Mouse (Mus musculus) MEL-GATA-1-ER (cell line): ENCODE results near the gene Lmntd2.
"Not testable (repeated sequence)": the region's sequence is repeated elsewhere in the genome, so short reads cannot be mapped to it uniquely, and the experiment has no call there.

Experiments
- DNase-seq: peaks from one replicate; pipeline ENCODE4 v3.0.0-alpha.2; 2012; ENCODE audit warnings: low read depth; ENCODE audit errors: extremely low read depth

Lmntd2 gene

GRCm38 (mm10) chr7:141213605-141214235 is at the start of gene Lmntd2:
Gene Lmntd2, minus strand, starts transcription at chr7:141214080.
- no peak for DNase-seq

DNA sequence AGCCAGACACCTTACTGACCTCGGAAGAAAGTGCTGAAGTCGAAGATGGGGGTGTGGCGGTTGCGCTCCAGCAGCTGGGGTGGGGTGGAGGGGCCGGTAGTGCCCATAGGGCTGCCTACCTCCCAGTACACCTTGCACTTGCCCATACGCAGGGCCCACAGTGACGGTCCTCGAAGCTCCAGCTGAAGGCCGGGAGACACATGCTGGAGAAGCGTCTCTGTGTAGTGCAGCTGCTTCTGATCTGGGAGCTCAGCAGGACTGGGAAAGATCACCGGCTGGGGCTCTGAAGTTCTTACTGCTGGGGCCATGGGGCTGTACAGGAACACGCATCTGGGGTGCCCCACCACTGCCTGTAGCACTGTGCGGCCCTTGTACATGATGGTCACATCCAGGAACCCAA is 49.8 kb upstream of the Lmntd2 start:
- no peak for DNase-seq

DNA sequence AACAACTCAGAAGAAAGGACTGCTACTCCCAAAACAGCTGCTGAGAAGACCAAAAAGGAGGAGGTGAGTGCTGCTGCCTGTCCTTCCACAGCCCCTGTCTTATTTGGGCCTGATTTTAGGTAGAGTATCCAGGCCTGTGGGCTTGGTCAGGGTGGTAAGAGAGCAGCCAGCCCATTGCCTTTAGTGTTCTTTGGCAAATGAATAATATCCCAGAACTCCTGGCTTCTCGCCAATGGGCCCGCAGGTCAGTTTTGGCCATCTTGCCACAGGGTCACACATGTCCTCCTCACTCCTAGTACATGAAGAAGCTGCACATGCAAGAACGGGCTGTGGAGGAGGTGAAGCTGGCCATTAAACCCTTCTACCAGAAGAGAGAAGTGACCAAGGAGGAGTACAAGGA is 47.6 kb upstream of the Lmntd2 start:
- no peak for DNase-seq

DNA sequence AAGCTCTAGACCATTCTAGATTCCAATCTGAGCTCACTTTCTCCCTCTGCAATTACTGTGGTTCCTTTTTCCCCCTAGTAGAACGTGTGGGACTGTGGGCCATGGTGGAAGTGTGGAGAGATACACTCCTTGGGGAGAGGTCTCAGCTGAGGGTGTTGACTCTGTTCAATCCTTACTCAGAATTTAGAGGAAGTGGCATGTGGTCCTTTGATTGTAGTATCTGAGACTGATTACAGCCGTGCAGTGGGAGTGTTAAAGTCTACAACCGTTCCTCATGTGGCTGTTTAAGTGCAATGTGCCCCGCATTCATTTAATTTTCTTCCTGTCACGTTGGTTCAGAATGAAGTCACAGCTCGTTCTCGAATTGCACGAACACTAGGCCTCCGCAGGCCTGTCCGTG is 42.3 kb upstream of the Lmntd2 start:
- peak; percentile 39 for DNase-seq

DNA sequence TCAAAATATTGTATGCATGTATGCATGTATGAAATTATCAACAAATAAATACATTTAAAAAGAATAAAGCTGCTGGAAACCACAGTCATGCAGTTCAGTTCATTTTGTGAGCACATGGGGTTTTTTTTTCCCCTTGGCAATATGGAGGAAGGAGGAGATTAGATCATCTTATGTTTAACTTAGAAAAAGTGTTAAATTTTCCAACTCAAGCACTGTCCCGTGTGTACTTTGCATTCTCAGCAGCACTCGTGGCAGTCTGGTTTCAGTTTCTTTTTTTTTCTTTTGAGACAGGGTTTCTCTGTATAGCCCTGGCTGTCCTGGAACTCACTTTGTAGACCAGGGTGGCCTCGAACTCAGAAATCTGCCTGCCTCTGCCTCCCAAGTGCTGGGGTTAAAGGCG is 36.6 kb upstream of the Lmntd2 start:
- not testable (repeated sequence) for DNase-seq

DNA sequence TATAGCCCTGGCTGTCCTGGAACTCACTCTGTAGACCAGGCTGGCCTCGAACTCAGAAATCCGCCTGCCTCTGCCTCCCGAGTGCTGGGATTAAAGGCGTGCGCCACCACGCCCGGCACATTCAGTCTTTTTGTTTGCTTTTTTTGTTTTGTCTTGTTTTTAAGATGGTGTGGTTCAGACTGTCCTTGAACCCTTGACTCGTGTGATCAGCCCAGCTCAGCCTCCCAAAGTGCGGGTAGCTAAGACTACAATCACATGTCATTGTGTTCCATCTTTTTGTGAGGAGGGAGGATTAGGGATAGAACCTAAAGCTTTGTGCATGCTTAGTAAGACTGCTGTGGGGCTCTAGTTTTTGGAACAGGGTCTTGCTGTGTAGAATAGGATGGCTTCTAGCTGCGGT is 17.7 kb upstream of the Lmntd2 start:
- no peak for DNase-seq

DNA sequence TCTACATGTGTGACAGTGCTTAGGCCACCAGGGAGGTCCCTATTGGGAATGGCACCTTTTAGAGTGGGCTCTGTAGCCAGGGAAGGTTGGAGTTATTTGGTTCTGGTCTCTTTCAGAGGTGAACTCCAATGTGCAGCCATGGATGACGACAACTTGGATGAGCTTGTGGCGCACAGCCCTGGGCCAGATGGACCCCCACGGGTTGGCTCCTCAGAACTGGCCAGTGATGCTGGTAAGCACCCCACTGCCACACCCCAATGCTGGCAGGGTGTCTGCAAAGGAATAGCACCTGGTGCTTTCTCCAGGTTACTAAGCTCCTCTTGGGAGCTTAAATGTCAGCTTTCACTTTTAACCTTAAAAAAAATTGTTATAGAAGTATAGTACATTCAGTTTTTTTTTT is 17.2 kb upstream of the Lmntd2 start:
- no peak for DNase-seq

DNA sequence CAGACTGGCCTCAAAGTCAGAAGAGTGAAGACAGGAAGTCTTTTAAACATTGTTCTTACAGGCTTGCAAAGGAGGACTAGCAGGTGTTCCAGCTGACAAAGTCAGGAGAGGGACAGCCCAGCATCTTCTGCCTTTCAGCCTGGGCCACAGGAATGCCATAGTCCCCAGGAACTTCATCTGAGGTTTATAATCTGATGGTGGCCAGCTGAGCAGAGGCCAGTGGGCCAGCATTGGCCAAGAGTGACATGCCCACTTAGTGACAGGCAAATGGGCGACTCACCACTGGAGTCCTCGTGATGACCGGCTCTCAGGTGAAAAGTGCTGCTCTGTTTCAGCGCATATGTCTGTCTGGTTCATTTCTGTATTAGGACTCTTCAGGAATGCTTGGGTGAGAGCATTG is 16.7 kb upstream of the Lmntd2 start:
- no peak for DNase-seq

DNA sequence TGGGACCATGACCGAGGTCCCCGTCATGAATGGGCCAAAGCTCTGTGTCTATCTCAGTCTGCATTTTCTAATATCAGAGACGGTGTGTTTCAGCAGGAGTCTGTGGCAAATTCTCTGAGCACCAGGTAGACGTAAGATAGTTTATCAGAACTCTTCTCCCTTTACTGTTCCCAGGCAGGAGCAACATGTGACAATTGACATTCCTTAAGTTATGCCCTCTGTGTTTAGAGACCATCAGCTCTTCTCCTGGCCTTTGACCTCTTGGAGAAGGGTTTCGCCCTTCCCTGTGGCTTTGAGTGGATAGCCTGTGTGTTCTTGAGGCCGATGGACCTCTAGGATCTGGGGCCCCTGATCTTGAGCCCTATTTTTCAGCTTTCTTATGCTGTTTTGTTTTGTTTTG is 15.8 kb upstream of the Lmntd2 start:
- DNase-seq = no peak

GRCm38 (mm10) chr7:141228279-141229067 is 14.6 kb upstream of the Lmntd2 start, which contains the start of gene Phrf1:
Gene Phrf1, plus strand, starts transcription at chr7:141228784.
- DNase-seq = peak; percentile 66

DNA sequence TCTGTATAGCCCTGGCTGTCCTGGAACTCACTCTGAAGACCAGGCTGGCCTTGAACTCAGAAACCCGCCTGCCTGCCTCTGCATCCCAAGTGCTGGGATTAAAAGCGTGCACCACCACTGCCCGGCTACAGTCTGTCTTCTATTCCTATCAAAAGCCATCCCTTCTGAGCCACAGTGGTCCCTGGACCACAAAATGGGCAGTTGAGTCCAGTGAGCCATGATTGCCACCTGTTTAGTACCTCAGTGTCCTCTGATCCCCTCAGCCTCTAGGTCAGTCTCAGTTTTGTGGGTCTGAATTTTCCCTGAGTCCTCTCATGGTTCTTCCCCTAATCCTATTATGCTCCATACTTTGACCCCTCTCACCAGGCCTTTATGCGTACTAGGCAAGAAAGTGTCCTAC is 13.9 kb upstream of the Lmntd2 start:
- DNase-seq = no peak

GRCm38 (mm10) chr7:141226535-141226934 is 12.7 kb upstream of the Lmntd2 start:
- DNase-seq = no peak

GRCm38 (mm10) chr7:141222696-141223215 is 8.9 kb upstream of the Lmntd2 start:
- no peak for DNase-seq

GRCm38 (mm10) chr7:141222126-141222467 is 8.2 kb upstream of the Lmntd2 start:
- DNase-seq = no peak

- DNase-seq = peak; percentile 93
These were observed 7.6 kb upstream of the Lmntd2 start for GRCm38 (mm10) chr7:141221249-141222125.

DNA sequence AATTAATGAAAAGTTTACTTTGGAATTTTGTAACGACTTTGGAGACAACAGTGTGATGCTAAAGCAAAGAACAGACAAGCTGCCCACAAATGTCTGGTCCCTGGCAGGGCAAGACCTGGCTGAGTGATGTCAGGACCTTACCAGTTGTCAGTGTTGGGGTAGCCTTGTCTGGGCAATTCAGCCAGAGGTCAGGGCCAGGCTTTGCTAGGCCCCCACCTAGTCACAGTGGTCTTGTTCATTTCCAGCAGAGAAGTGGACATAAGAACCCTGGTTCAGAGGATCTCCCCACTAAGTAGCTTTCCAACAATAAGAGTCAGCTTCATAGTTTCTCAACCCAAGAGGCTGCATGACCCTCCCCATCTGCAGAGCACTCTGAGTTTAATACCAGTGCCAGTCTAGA is 6.5 kb upstream of the Lmntd2 start:
- no peak for DNase-seq

DNA sequence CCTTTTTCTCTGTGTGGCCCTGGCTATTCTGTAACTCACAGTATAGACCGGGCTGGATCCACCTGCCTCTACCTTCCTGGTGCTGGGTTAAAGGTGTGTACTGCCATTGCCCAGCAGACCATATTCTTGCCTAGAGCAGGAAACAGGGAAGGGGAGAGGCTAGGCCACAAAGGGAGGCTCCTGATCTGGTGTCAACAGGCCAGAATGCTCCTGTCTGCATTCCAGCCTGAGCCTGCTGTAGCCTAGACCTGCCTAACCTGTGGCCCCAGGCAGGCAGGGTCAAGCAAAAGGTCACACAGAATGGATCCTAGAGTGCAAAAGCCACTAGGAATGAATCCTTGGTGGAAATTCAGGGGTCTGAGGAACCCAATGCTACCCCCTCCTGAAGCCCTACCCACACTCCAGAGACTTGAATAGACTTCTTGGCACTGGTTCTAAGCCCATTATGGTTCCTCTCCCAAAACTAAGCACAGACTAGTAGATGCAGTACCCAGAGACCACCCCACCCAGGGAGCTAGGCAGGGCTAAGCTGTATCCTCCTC is 5.7 kb upstream of the Lmntd2 start:
- DNase-seq = no peak

DNA sequence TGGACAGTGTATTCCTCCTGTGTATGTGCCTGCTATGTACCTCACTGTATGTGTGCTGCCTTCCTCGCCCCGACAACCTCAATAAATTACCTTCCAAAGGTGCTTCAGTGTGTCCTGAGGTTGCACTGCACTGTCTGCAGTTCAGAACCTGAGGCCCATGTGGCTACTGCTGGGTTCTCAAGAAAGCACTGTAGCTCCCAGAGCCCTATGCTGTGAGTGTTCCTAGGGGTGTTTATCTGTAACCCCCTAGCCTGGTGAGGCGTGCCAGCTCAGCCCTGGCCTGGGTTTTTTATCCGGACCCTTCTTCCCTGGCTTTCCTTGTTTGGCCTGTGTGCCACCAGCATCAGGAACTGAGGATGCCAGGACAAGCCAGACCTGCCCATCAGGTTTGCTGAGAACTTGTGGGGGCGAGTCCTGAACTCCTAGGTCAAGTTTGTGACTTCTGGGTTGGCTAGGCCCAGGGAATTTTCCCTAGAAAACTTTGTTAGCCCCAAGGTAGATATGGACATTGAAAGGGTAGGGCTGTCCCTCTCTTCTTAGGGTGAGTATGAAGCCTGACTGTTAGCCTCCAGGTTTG is 4.8 kb upstream of the Lmntd2 start:
- DNase-seq = no peak

- no peak for DNase-seq
These were observed 4.3 kb upstream of the Lmntd2 start for GRCm38 (mm10) chr7:141218141-141218540.

- no peak for DNase-seq
These were observed 3.6 kb upstream of the Lmntd2 start for GRCm38 (mm10) chr7:141217343-141218013.

DNA sequence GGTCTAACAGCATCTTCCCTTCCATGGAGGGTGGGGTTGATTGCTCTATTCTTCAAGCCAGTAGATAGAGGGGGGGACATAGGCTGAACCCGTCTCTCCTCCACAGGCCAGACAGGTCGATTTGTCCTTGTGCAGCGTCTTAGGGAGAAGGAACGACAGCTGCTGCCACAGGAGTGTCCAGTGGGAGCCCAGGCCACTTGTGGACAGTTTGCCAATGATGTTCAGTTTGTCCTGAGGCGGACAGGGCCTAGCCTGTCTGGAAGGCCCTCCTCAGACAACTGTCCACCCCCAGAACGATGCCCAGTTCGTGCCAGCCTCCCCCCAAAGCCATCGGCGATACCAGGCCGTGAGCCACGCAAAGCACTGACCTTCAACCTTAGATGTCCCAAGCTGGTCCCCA is 3.0 kb upstream of the Lmntd2 start:
- DNase-seq = no peak
